Mouse (Mus musculus) kidney, adult 8-10 months (tissue): ENCODE data around the gene Baz2b.

Experiments used
- DNase-seq, 2 experiments: peaks; one replicate each; pipeline ENCODE4 v3.0.0; 2022

Baz2b gene

GRCm38 (mm10) chr2:59992488-59993189 is 217.0 kb downstream of the Baz2b start:
- DNase-seq = no peak

- no peak for DNase-seq
These were observed 217.9 kb downstream of the Baz2b start for GRCm38 (mm10) chr2:59991775-59992174.

- no peak for DNase-seq
These were observed 222.1 kb downstream of the Baz2b start for GRCm38 (mm10) chr2:59987521-59987920.

GRCm38 (mm10) chr2:59979488-59980220 is 230.0 kb downstream of the Baz2b start:
- no peak for DNase-seq

GRCm38 (mm10) chr2:59976680-59977079 is 233.0 kb downstream of the Baz2b start:
- no peak for DNase-seq

- DNase-seq = no peak
These were observed 233.9 kb downstream of the Baz2b start for GRCm38 (mm10) chr2:59975772-59976171.

- DNase-seq = no peak
These were observed 235.7 kb downstream of the Baz2b start for GRCm38 (mm10) chr2:59973962-59974361.

GRCm38 (mm10) chr2:59973104-59973641 is 236.5 kb downstream of the Baz2b start:
- no peak for DNase-seq

GRCm38 (mm10) chr2:59970511-59970910 is 239.1 kb downstream of the Baz2b start:
- no peak for DNase-seq

- DNase-seq = no peak
These were observed 240.5 kb downstream of the Baz2b start for GRCm38 (mm10) chr2:59969099-59969498.

GRCm38 (mm10) chr2:59968593-59968992 is 241.0 kb downstream of the Baz2b start:
- DNase-seq = no peak

- DNase-seq = no peak
These were observed 243.2 kb downstream of the Baz2b start for GRCm38 (mm10) chr2:59966454-59966853.

- DNase-seq = no peak
These were observed 246.6 kb downstream of the Baz2b start for GRCm38 (mm10) chr2:59963011-59963410.

GRCm38 (mm10) chr2:59962579-59962978 is 247.1 kb downstream of the Baz2b start:
- no peak for DNase-seq

- DNase-seq = no peak
These were observed 249.2 kb downstream of the Baz2b start for GRCm38 (mm10) chr2:59960495-59960772.

- DNase-seq = no peak
These were observed 249.8 kb downstream of the Baz2b start for GRCm38 (mm10) chr2:59959668-59960494.

- no peak for DNase-seq
These were observed 251.1 kb downstream of the Baz2b start for GRCm38 (mm10) chr2:59958543-59958942.

GRCm38 (mm10) chr2:59955916-59956315 is 253.7 kb downstream of the Baz2b start:
- DNase-seq = no peak

GRCm38 (mm10) chr2:59954791-59955190 is 254.8 kb downstream of the Baz2b start:
- DNase-seq = no peak

GRCm38 (mm10) chr2:59952286-59953014 is 257.2 kb downstream of the Baz2b start:
- DNase-seq = no peak

GRCm38 (mm10) chr2:59951706-59952105 is 257.9 kb downstream of the Baz2b start:
- DNase-seq = no peak

- DNase-seq = no peak
These were observed 258.5 kb downstream of the Baz2b start for GRCm38 (mm10) chr2:59951127-59951526.

GRCm38 (mm10) chr2:59936296-59936695 is 273.3 kb downstream of the Baz2b start:
- no peak for DNase-seq
